ENCODE assay signal across 20 mouse cellular contexts in the genomic region with DNA sequence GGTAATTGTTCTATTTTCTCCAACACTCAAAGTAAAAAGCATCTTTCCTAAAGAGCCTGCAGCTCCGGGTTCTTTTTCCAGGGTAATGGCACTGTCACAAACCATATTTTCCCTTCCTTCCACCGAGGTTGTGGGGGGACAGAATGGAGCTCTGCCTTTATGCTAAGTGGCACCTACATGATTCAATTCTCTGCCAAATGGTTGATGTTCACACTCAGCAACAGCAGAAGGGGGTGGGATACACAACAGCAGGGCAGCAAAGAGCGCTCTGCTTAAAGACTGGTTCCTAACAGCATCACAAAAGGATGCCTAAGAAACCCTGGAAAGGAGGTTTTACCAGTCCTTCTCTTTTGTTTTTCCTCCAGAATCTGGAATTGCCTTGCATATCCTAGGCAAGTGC.
DNase-seq lines count a peak whose midpoint lies in the region; ATAC-seq and TF ChIP-seq lines count a peak whose summit lies in the region.
"Had no signal": no experiment of that assay in that cellular context is flagged by ENCODE, and none has a peak within 500 bp of the region (broad histone marks: within the 10 kb centered on the region; RNA-seq: fewer than 3 reads in every experiment).

No protein-coding gene starts in this region.

- TF ChIP-seq CTCF in left cerebral cortex, adult 2 months (IDR thresholded peaks at IDR 0.05), result no peak

- WGBS in forebrain, embryonic 13.5 days, result 29% methylated on average over 3 of the region's 3 CpGs
- 49% methylated on average over 3 of the region's 3 CpGs for WGBS in forebrain, embryonic 10.5 days
- 16% methylated on average over 3 of the region's 3 CpGs for WGBS in forebrain, embryonic 15.5 days

- H3K4me3 ChIP-seq in forebrain, embryonic 13.5 days, result no peak overlapping the region
- H3K4me3 ChIP-seq in forebrain, embryonic 10.5 days, result no peak overlapping the region
- H3K4me3 ChIP-seq in left cerebral cortex, adult 2 months, result no peak overlapping the region
- no peak overlapping the region for H3K4me3 ChIP-seq in forebrain, embryonic 15.5 days
- H3K4me3 ChIP-seq: heart, embryonic 10.5 days; hindbrain, embryonic 15.5 days; kidney, embryonic 15.5 days; limb, embryonic 15.5 days; liver, embryonic 15.5 days; midbrain, embryonic 10.5 days had no signal

- intact Hi-C loops in left cerebral cortex, adult 2 months (cut with DNase I), result no loop called here

- no peaks in the 10 kb centered on the region for H3K27me3 ChIP-seq in forebrain, embryonic 13.5 days
- H3K27me3 ChIP-seq in forebrain, embryonic 10.5 days (ENCODE audit: poor library complexity, severe bottlenecking), result peaks cover 35% of the 10 kb centered on the region
- no peaks in the 10 kb centered on the region for H3K27me3 ChIP-seq in forebrain, embryonic 15.5 days
- H3K27me3 ChIP-seq: hindbrain, embryonic 15.5 days; kidney, embryonic 15.5 days; limb, embryonic 15.5 days; liver, embryonic 15.5 days had no signal

- H3K4me1 ChIP-seq in forebrain, embryonic 13.5 days, result peaks cover 59% of the 10 kb centered on the region
- peaks cover 36% of the 10 kb centered on the region for H3K4me1 ChIP-seq in forebrain, embryonic 10.5 days
- peaks cover 60% of the 10 kb centered on the region for H3K4me1 ChIP-seq in forebrain, embryonic 15.5 days
- H3K4me1 ChIP-seq: limb, embryonic 15.5 days; liver, embryonic 15.5 days had no signal

- H3K9me3 ChIP-seq in forebrain, embryonic 13.5 days (replicated peaks), result no peaks in the 10 kb centered on the region
- no peaks in the 10 kb centered on the region for H3K9me3 ChIP-seq in forebrain, embryonic 10.5 days
- H3K9me3 ChIP-seq in forebrain, embryonic 15.5 days, result no peaks in the 10 kb centered on the region
- H3K9me3 ChIP-seq: heart, embryonic 10.5 days; hindbrain, embryonic 15.5 days; kidney, embryonic 15.5 days; limb, embryonic 15.5 days; liver, embryonic 15.5 days; midbrain, embryonic 10.5 days had no signal

- DNase-seq in forebrain, embryonic 10.5 days (ENCODE audit: extremely low spot score, low spot score), result no peak
- no peak for DNase-seq in left cerebral cortex, adult 2 months (ENCODE audit: extremely low spot score in 1 of 2, low spot score in 2 of 2)
- DNase-seq in left cerebral cortex, adult 11 months (ENCODE audit: low spot score), result no peak
- DNase-seq in ES-CJ7 (ENCODE audit: low read depth, low spot score), result peak; percentile 42
- DNase-seq in cerebellum, adult 8-10 months, result no peak
- DNase-seq: adrenal gland, adult 8-10 months; cerebellum, adult 11 months; cerebellum, postnatal 14 days; spleen, adult 18-20 months had no signal

- no peaks in the 10 kb centered on the region for H3K36me3 ChIP-seq in forebrain, embryonic 13.5 days (ENCODE audit: poor library complexity, severe bottlenecking)
- no peaks in the 10 kb centered on the region for H3K36me3 ChIP-seq in forebrain, embryonic 10.5 days (replicated peaks)
- H3K36me3 ChIP-seq in forebrain, embryonic 15.5 days, result no peaks in the 10 kb centered on the region
- H3K36me3 ChIP-seq: heart, embryonic 10.5 days; hindbrain, embryonic 15.5 days; kidney, embryonic 15.5 days; limb, embryonic 15.5 days; liver, embryonic 15.5 days; midbrain, embryonic 10.5 days had no signal

- 0 out of 2 replicates have a peak, but pooled peaks have one; percentile 41 for ATAC-seq in forebrain, embryonic 13.5 days
- no peak for ATAC-seq in forebrain, embryonic 15.5 days (replicated peaks)
- ATAC-seq in activated CD4-positive, CD25-positive, alpha-beta regulatory T cell, adult 4 months, result no peak
- ATAC-seq: intestine, postnatal 0 days had no signal

- no peak overlapping the region for H3K9ac ChIP-seq in forebrain, embryonic 13.5 days
- no peak overlapping the region for H3K9ac ChIP-seq in forebrain, embryonic 15.5 days (replicated peaks)
- H3K9ac ChIP-seq: hindbrain, embryonic 15.5 days; kidney, embryonic 15.5 days; limb, embryonic 15.5 days; liver, embryonic 15.5 days had no signal

- H3K4me2 ChIP-seq in forebrain, embryonic 13.5 days, result 0 out of 2 replicates have a peak overlapping the region, but pooled peaks have one; percentile 2
- H3K4me2 ChIP-seq in forebrain, embryonic 15.5 days (replicated peaks), result no peak overlapping the region
- H3K4me2 ChIP-seq: hindbrain, embryonic 15.5 days; kidney, embryonic 15.5 days; limb, embryonic 15.5 days; liver, embryonic 15.5 days had no signal

- peak overlapping the region; percentile 81 for H3K27ac ChIP-seq in forebrain, embryonic 13.5 days
- no peak overlapping the region for H3K27ac ChIP-seq in forebrain, embryonic 10.5 days
- H3K27ac ChIP-seq in left cerebral cortex, adult 2 months, result peak overlapping the region; percentile 59
- peak overlapping the region; percentile 64 for H3K27ac ChIP-seq in forebrain, embryonic 15.5 days (replicated peaks)
- H3K27ac ChIP-seq: heart, embryonic 10.5 days; hindbrain, embryonic 15.5 days; kidney, embryonic 15.5 days; limb, embryonic 15.5 days; liver, embryonic 15.5 days; macrophage; midbrain, embryonic 10.5 days had no signal
